Mouse (Mus musculus) liver, adult 10 weeks (tissue): ENCODE measurements around the gene Vmn2r24. TPM values are rescaled to one million over a fixed set of nuclear protein-coding genes. Genes with fewer than 3 reads are reported as not detected.

Experiments used
- polyA plus RNA-seq: library from polyadenylated mRNA; stranded (reverse); fragments of 350-450 nt; fragmentation: Illumina TruSeq; extraction: RNeasy Lipid Tissue Mini Kit (QIAGEN cat#74804); gene quantifications from one replicate; pipeline ENCODE4 v1.2.3, GENCODE M21; 2014; ENCODE audit warnings: low read depth, low replicate concordance

Vmn2r24 gene
- polyA plus RNA-seq, result not detected

GRCm38 (mm10) chr6:123778579-123778978, at the start of gene Vmn2r24:
TSS of gene Vmn2r24 (plus strand) at chr6:123778879.

GRCm38 (mm10) chr6:123853363-123853762, 74.7 kb downstream of the Vmn2r24 start, which contains the start of gene Vmn2r25:
TSS of gene Vmn2r25 (minus strand) at chr6:123853463.

Other genes with a start within 250 kb of the Vmn2r24 start
- gene Vmn2r21, start 245.5 kb upstream of the Vmn2r24 start, polyA plus RNA-seq, result not detected
- not detected for gene Vmn2r22, start 128.2 kb upstream of the Vmn2r24 start, polyA plus RNA-seq
- gene Vmn2r23, start 76.2 kb upstream of the Vmn2r24 start, polyA plus RNA-seq, result not detected
- not detected for gene Vmn2r25, start 74.6 kb downstream of the Vmn2r24 start, polyA plus RNA-seq
- gene Vmn2r26, start 245.7 kb downstream of the Vmn2r24 start, polyA plus RNA-seq, result 0.05 TPM